Mouse (Mus musculus): ENCODE measurements around the gene Adgra1. TPM values are rescaled to one million over a fixed set of nuclear protein-coding genes. Genes with fewer than 3 reads are reported as not detected.

The Adgra1 gene
- polyA plus RNA-seq, 1 experiment from 2014 or later, result 17.9 TPM

- Histone ChIP-seq H3K4me2 (ENCODE audit: low read length) (no peak overlapping the region), H3K4me1 (replicated peaks; ENCODE audit: control insufficient read depth, insufficient read depth, low read length) (no peaks in the 10 kb centered on the region), H3K9ac (replicated peaks; ENCODE audit: low read depth, low read length) (no peak overlapping the region), H3K36me3 (ENCODE audit: control insufficient read depth, insufficient read depth) (no peaks in the 10 kb centered on the region), H3K27ac (ENCODE audit: low read length) (no peak overlapping the region), H3K4me3 (replicated peaks; ENCODE audit: low read length) (no peak overlapping the region), H3K9me3 (ENCODE audit: control insufficient read depth, low read length) (no peaks in the 10 kb centered on the region), H3K27me3 (replicated peaks; ENCODE audit: control insufficient read depth, insufficient read depth, low read length) (no peaks in the 10 kb centered on the region)
- 64% methylated on average over 5 of the region's 5 CpGs for WGBS
- no peak for ATAC-seq
These were observed 9.2 kb downstream of the Adgra1 start for GRCm38 (mm10) chr7:139843140-139843539.

GRCm38 (mm10) chr7:139843776-139844175 lies 9.8 kb downstream of the Adgra1 start:
- H3K9me3 ChIP-seq (ENCODE audit: control insufficient read depth, low read length), result no peaks in the 10 kb centered on the region
- H3K27ac ChIP-seq (ENCODE audit: low read length), result no peak overlapping the region
- H3K9ac ChIP-seq (replicated peaks; ENCODE audit: low read depth, low read length), result no peak overlapping the region
- no peaks in the 10 kb centered on the region for H3K4me1 ChIP-seq (replicated peaks; ENCODE audit: control insufficient read depth, insufficient read depth, low read length)
- no peak overlapping the region for H3K4me2 ChIP-seq (ENCODE audit: low read length)
- no peak overlapping the region for H3K4me3 ChIP-seq (replicated peaks; ENCODE audit: low read length)
- 65% methylated on average over 5 of the region's 5 CpGs for WGBS
- no peaks in the 10 kb centered on the region for H3K36me3 ChIP-seq (ENCODE audit: control insufficient read depth, insufficient read depth)
- ATAC-seq, result no peak
- no peaks in the 10 kb centered on the region for H3K27me3 ChIP-seq (replicated peaks; ENCODE audit: control insufficient read depth, insufficient read depth, low read length)

- ATAC-seq, result no peak
- H3K4me3 ChIP-seq (replicated peaks; ENCODE audit: low read length), result no peak overlapping the region
- H3K27me3 ChIP-seq (replicated peaks; ENCODE audit: control insufficient read depth, insufficient read depth, low read length), result no peaks in the 10 kb centered on the region
- H3K4me1 ChIP-seq (replicated peaks; ENCODE audit: control insufficient read depth, insufficient read depth, low read length), result peaks cover 7% of the 10 kb centered on the region
- WGBS, result 85% methylated on average over 2 of the region's 2 CpGs
- no peak overlapping the region for H3K27ac ChIP-seq (ENCODE audit: low read length)
- no peak overlapping the region for H3K4me2 ChIP-seq (ENCODE audit: low read length)
- H3K36me3 ChIP-seq (ENCODE audit: control insufficient read depth, insufficient read depth), result no peaks in the 10 kb centered on the region
- H3K9ac ChIP-seq (replicated peaks; ENCODE audit: low read depth, low read length), result no peak overlapping the region
- no peaks in the 10 kb centered on the region for H3K9me3 ChIP-seq (ENCODE audit: control insufficient read depth, low read length)
These were observed 11.1 kb downstream of the Adgra1 start for GRCm38 (mm10) chr7:139845101-139845500.

- WGBS, result 5% methylated on average over 6 of the region's 6 CpGs
These were observed 16.2 kb downstream of the Adgra1 start for GRCm38 (mm10) chr7:139850152-139850551.

GRCm38 (mm10) chr7:139850677-139851076 lies 16.7 kb downstream of the Adgra1 start:
- Histone ChIP-seq H3K27me3 (replicated peaks; ENCODE audit: control insufficient read depth, insufficient read depth, low read length) (no peaks in the 10 kb centered on the region), H3K4me3 (replicated peaks; ENCODE audit: low read length) (no peak overlapping the region), H3K9ac (replicated peaks; ENCODE audit: low read depth, low read length) (no peak overlapping the region), H3K36me3 (ENCODE audit: control insufficient read depth, insufficient read depth) (no peaks in the 10 kb centered on the region), H3K9me3 (ENCODE audit: control insufficient read depth, low read length) (no peaks in the 10 kb centered on the region), H3K4me1 (replicated peaks; ENCODE audit: control insufficient read depth, insufficient read depth, low read length) (peaks cover 21% of the 10 kb centered on the region), H3K27ac (ENCODE audit: low read length) (peak overlapping the region; percentile 76), H3K4me2 (ENCODE audit: low read length) (no peak overlapping the region)
- WGBS, result 63% methylated on average over 5 of the region's 5 CpGs
- ATAC-seq, result peak; percentile 10; the same call in 1 of the 2 replicates

More at GRCm38 (mm10) chr7:139850152-139850551, 16.2 kb downstream of the Adgra1 start:
- Histone ChIP-seq H3K36me3 (ENCODE audit: control insufficient read depth, insufficient read depth) (no peaks in the 10 kb centered on the region), H3K4me1 (replicated peaks; ENCODE audit: control insufficient read depth, insufficient read depth, low read length) (peaks cover 21% of the 10 kb centered on the region), H3K4me3 (replicated peaks; ENCODE audit: low read length) (no peak overlapping the region), H3K9ac (replicated peaks; ENCODE audit: low read depth, low read length) (no peak overlapping the region), H3K27me3 (replicated peaks; ENCODE audit: control insufficient read depth, insufficient read depth, low read length) (no peaks in the 10 kb centered on the region), H3K4me2 (ENCODE audit: low read length) (no peak overlapping the region), H3K27ac (ENCODE audit: low read length) (peak overlapping the region; percentile 76), H3K9me3 (ENCODE audit: control insufficient read depth, low read length) (no peaks in the 10 kb centered on the region)
- ATAC-seq, result peak; percentile 76

- no peaks in the 10 kb centered on the region for H3K27me3 ChIP-seq (replicated peaks; ENCODE audit: control insufficient read depth, insufficient read depth, low read length)
- H3K4me3 ChIP-seq (replicated peaks; ENCODE audit: low read length), result no peak overlapping the region
- 33% methylated on average over 6 of the region's 6 CpGs for WGBS
- no peaks in the 10 kb centered on the region for H3K9me3 ChIP-seq (ENCODE audit: control insufficient read depth, low read length)
- H3K4me2 ChIP-seq (ENCODE audit: low read length), result no peak overlapping the region
- peak; percentile 82 for ATAC-seq
- H3K9ac ChIP-seq (replicated peaks; ENCODE audit: low read depth, low read length), result no peak overlapping the region
- peak overlapping the region; percentile 77 for H3K27ac ChIP-seq (ENCODE audit: low read length)
- H3K4me1 ChIP-seq (replicated peaks; ENCODE audit: control insufficient read depth, insufficient read depth, low read length), result peaks cover 21% of the 10 kb centered on the region
- H3K36me3 ChIP-seq (ENCODE audit: control insufficient read depth, insufficient read depth), result no peaks in the 10 kb centered on the region
These were observed 17.1 kb downstream of the Adgra1 start for GRCm38 (mm10) chr7:139851098-139851497.

- Histone ChIP-seq H3K27ac (ENCODE audit: low read length) (no peak overlapping the region), H3K9ac (replicated peaks; ENCODE audit: low read depth, low read length) (no peak overlapping the region), H3K4me3 (replicated peaks; ENCODE audit: low read length) (no peak overlapping the region), H3K36me3 (ENCODE audit: control insufficient read depth, insufficient read depth) (no peaks in the 10 kb centered on the region), H3K4me1 (replicated peaks; ENCODE audit: control insufficient read depth, insufficient read depth, low read length) (peaks cover 12% of the 10 kb centered on the region), H3K27me3 (replicated peaks; ENCODE audit: control insufficient read depth, insufficient read depth, low read length) (no peaks in the 10 kb centered on the region), H3K4me2 (ENCODE audit: low read length) (no peak overlapping the region), H3K9me3 (ENCODE audit: control insufficient read depth, low read length) (no peaks in the 10 kb centered on the region)
- 76% methylated on average over 11 of the region's 11 CpGs for WGBS
- ATAC-seq, result no peak
These were observed 21.3 kb downstream of the Adgra1 start for GRCm38 (mm10) chr7:139855261-139855660.

GRCm38 (mm10) chr7:139861411-139861810 lies 27.4 kb downstream of the Adgra1 start:
- H3K36me3 ChIP-seq (ENCODE audit: control insufficient read depth, insufficient read depth), result no peaks in the 10 kb centered on the region
- no peak for ATAC-seq
- H3K27me3 ChIP-seq (replicated peaks; ENCODE audit: control insufficient read depth, insufficient read depth, low read length), result no peaks in the 10 kb centered on the region
- no peak overlapping the region for H3K9ac ChIP-seq (replicated peaks; ENCODE audit: low read depth, low read length)
- no peak overlapping the region for H3K4me3 ChIP-seq (replicated peaks; ENCODE audit: low read length)
- no peaks in the 10 kb centered on the region for H3K4me1 ChIP-seq (replicated peaks; ENCODE audit: control insufficient read depth, insufficient read depth, low read length)
- no peaks in the 10 kb centered on the region for H3K9me3 ChIP-seq (ENCODE audit: control insufficient read depth, low read length)
- H3K4me2 ChIP-seq (ENCODE audit: low read length), result no peak overlapping the region
- WGBS, result 22% methylated on average over 3 of the region's 3 CpGs
- no peak overlapping the region for H3K27ac ChIP-seq (ENCODE audit: low read length)

- 78% methylated on average over 2 of the region's 2 CpGs for WGBS
These were observed 29.1 kb downstream of the Adgra1 start for GRCm38 (mm10) chr7:139863076-139863475.

GRCm38 (mm10) chr7:139864253-139864652 lies 30.3 kb downstream of the Adgra1 start:
- H3K4me2 ChIP-seq (ENCODE audit: low read length), result no peak overlapping the region
- no peaks in the 10 kb centered on the region for H3K27me3 ChIP-seq (replicated peaks; ENCODE audit: control insufficient read depth, insufficient read depth, low read length)
- ATAC-seq, result no peak
- H3K9ac ChIP-seq (replicated peaks; ENCODE audit: low read depth, low read length), result no peak overlapping the region
- no peak overlapping the region for H3K27ac ChIP-seq (ENCODE audit: low read length)
- 74% methylated on average over 2 of the region's 2 CpGs for WGBS
- no peaks in the 10 kb centered on the region for H3K4me1 ChIP-seq (replicated peaks; ENCODE audit: control insufficient read depth, insufficient read depth, low read length)
- no peaks in the 10 kb centered on the region for H3K9me3 ChIP-seq (ENCODE audit: control insufficient read depth, low read length)
- H3K4me3 ChIP-seq (replicated peaks; ENCODE audit: low read length), result no peak overlapping the region
- no peaks in the 10 kb centered on the region for H3K36me3 ChIP-seq (ENCODE audit: control insufficient read depth, insufficient read depth)

More at GRCm38 (mm10) chr7:139863076-139863475, 29.1 kb downstream of the Adgra1 start:
- H3K27me3 ChIP-seq (replicated peaks; ENCODE audit: control insufficient read depth, insufficient read depth, low read length), result no peaks in the 10 kb centered on the region
- no peak overlapping the region for H3K4me2 ChIP-seq (ENCODE audit: low read length)
- no peaks in the 10 kb centered on the region for H3K9me3 ChIP-seq (ENCODE audit: control insufficient read depth, low read length)
- no peak for ATAC-seq
- no peaks in the 10 kb centered on the region for H3K36me3 ChIP-seq (ENCODE audit: control insufficient read depth, insufficient read depth)
- no peak overlapping the region for H3K9ac ChIP-seq (replicated peaks; ENCODE audit: low read depth, low read length)
- no peak overlapping the region for H3K27ac ChIP-seq (ENCODE audit: low read length)
- H3K4me3 ChIP-seq (replicated peaks; ENCODE audit: low read length), result no peak overlapping the region
- H3K4me1 ChIP-seq (replicated peaks; ENCODE audit: control insufficient read depth, insufficient read depth, low read length), result no peaks in the 10 kb centered on the region

Data from forebrain, embryonic 16.5 days (tissue).